Mouse (Mus musculus) stomach, postnatal 0 days (tissue): ENCODE measurements around the gene Hs6st2. TPM values are rescaled to one million over a fixed set of nuclear protein-coding genes. Genes with fewer than 3 reads are reported as not detected.

Experiments used
- ATAC-seq: fragments of 200-750 bp; cut with Nextera tagmentation; 2 replicates; pipeline ENCODE4 v1.8.0; 2017; ENCODE audit not compliant: low FRiP score, low TSS enrichment
- DNase-seq: peaks from one replicate; pipeline ENCODE4 v3.0.0-alpha.2; 2016; ENCODE audit warnings: low spot score
- H3K27ac ChIP-seq: fragments of 300-500 bp; sonication (generic); replicated peaks from 2 replicates; pipeline ENCODE4 v1.5.1; 2014; ENCODE audit warnings: mild to moderate bottlenecking, control low read depth
- H3K27me3 ChIP-seq: fragments of 300-500 bp; sonication (generic); 2 replicates; pipeline ENCODE4 v1.6.1; 2014; ENCODE audit warnings: low read length; ENCODE audit not compliant: control insufficient read depth, insufficient read depth
- H3K36me3 ChIP-seq: fragments of 300-500 bp; sonication (generic); 2 replicates; pipeline ENCODE4 v1.6.1; 2014; ENCODE audit warnings: low read length, mixed read lengths; ENCODE audit not compliant: control insufficient read depth, insufficient read depth
- H3K4me1 ChIP-seq: fragments of 300-500 bp; sonication (generic); replicated peaks from 2 replicates; pipeline ENCODE4 v1.6.1; 2014; ENCODE audit warnings: antibody characterized with exemption; ENCODE audit not compliant: control insufficient read depth, insufficient read depth
- H3K4me2 ChIP-seq: fragments of 300-500 bp; sonication (generic); replicated peaks from 2 replicates; pipeline ENCODE4 v1.6.1; 2014; ENCODE audit warnings: low read depth, mild to moderate bottlenecking, control low read depth, moderate library complexity
- H3K4me3 ChIP-seq: fragments of 300-500 bp; sonication (generic); 2 replicates; pipeline ENCODE4 v1.5.1; 2014; ENCODE audit warnings: low read depth, low read length, control low read depth
- H3K9ac ChIP-seq: fragments of 300-500 bp; sonication (generic); 2 replicates; pipeline ENCODE4 v1.6.1; 2014; ENCODE audit warnings: mild to moderate bottlenecking, low read length, control low read depth, mixed read lengths
- H3K9me3 ChIP-seq: fragments of 300-500 bp; sonication (generic); 2 replicates; pipeline ENCODE4 v1.6.1; 2016; ENCODE audit warnings: low read length; ENCODE audit not compliant: control insufficient read depth
- CTCF ChIP-seq: IDR thresholded peaks from 2 replicates; pipeline ENCODE4 v1.5.1; 2016; ENCODE audit warnings: antibody characterized with exemption, low read depth, mild to moderate bottlenecking, moderate library complexity
- EP300 ChIP-seq: optimal IDR thresholded peaks from 2 replicates; pipeline ENCODE3; 2016; ENCODE audit warnings: antibody characterized with exemption
- WGBS: fragments of 180-500 bp; shearing (Covaris S2); extraction: QIAGEN DNeasy Blood & Tissue Kit; methylation state at CpG from one replicate; pipeline ENCODE4 v1.1.7; 2014; 5-methylcytosine and 5-hydroxymethylcytosine counted together
- polyA plus RNA-seq: library from polyadenylated mRNA; unstranded; fragments of >200 nt; fragmentation: Nextera tagmentation; extraction: Ambion mirVana; gene quantifications from 2 replicates; pipeline ENCODE4 v1.2.1, GENCODE M21; 2015

The Hs6st2 gene
- polyA plus RNA-seq, 1 experiment from 2014 or later = 1.1 TPM

GRCm38 (mm10) chrX:51684336-51685056 lies 2.8 kb upstream of the Hs6st2 start:
- DNase-seq (no peak), ATAC-seq (no peak)
- WGBS = 65% methylated on average over 3 of the region's 3 CpGs
- Histone ChIP-seq H3K9me3 (no peaks in the 10 kb centered on the region), H3K4me1 (no peaks in the 10 kb centered on the region), H3K36me3 (no peaks in the 10 kb centered on the region), H3K9ac (no peak overlapping the region), H3K27me3 (no peaks in the 10 kb centered on the region), H3K4me3 (no peak overlapping the region), H3K4me2 (no peak overlapping the region), H3K27ac (no peak overlapping the region)
- TF ChIP-seq EP300 (no peak), CTCF (no peak)

- TF ChIP-seq CTCF (0 out of 2 replicates have a peak, but pooled peaks have one; percentile 10), EP300 (no peak)
- Histone ChIP-seq H3K4me3 (peak overlapping the region; percentile 45), H3K4me1 (no peaks in the 10 kb centered on the region), H3K27me3 (no peaks in the 10 kb centered on the region; the same call in 1 of the 2 replicates), H3K9me3 (no peaks in the 10 kb centered on the region), H3K4me2 (peak overlapping the region; percentile 65), H3K9ac (0 out of 2 replicates have a peak overlapping the region, but pooled peaks have one; percentile 8), H3K36me3 (no peaks in the 10 kb centered on the region), H3K27ac (no peak overlapping the region)
- DNase-seq (peak; percentile 20), ATAC-seq (peak; percentile 38)
- WGBS = 20% methylated on average over 33 of the region's 43 CpGs
Measured at GRCm38 (mm10) chrX:51681170-51681667, 437 bp downstream of the Hs6st2 start.

- Histone ChIP-seq H3K4me2 (peak overlapping the region; percentile 65), H3K9me3 (no peaks in the 10 kb centered on the region), H3K36me3 (no peaks in the 10 kb centered on the region), H3K27ac (no peak overlapping the region), H3K27me3 (no peaks in the 10 kb centered on the region; the same call in 1 of the 2 replicates), H3K4me3 (peak overlapping the region; percentile 45), H3K4me1 (no peaks in the 10 kb centered on the region), H3K9ac (0 out of 2 replicates have a peak overlapping the region, but pooled peaks have one; percentile 8)
- WGBS = 18% methylated on average over 57 of the region's 70 CpGs
- peak; percentile 14; the same call in 1 of the 2 replicates for TF ChIP-seq CTCF
- TF ChIP-seq EP300 = no peak
- ATAC-seq = peak; percentile 61; the same call in 1 of the 2 replicates
- peak; percentile 16 for DNase-seq
Measured at GRCm38 (mm10) chrX:51680428-51681169, 1.1 kb downstream of the Hs6st2 start.

- Histone ChIP-seq H3K9ac (no peak overlapping the region), H3K9me3 (no peaks in the 10 kb centered on the region), H3K27ac (no peak overlapping the region), H3K4me1 (no peaks in the 10 kb centered on the region), H3K4me2 (peak overlapping the region; percentile 65), H3K4me3 (peak overlapping the region; percentile 45), H3K36me3 (no peaks in the 10 kb centered on the region), H3K27me3 (no peaks in the 10 kb centered on the region; the same call in 1 of the 2 replicates)
- no peak for TF ChIP-seq EP300
- no peak for TF ChIP-seq CTCF
- no peak for ATAC-seq
- peak; percentile 14 for DNase-seq
- 39% methylated on average over 37 of the region's 46 CpGs for WGBS
Measured at GRCm38 (mm10) chrX:51679601-51680427, 1.8 kb downstream of the Hs6st2 start.

GRCm38 (mm10) chrX:51658236-51658635 lies 23.4 kb downstream of the Hs6st2 start:
- no peak overlapping the region for H3K27ac ChIP-seq
- DNase-seq (no peak), ATAC-seq (no peak)
- H3K9me3 ChIP-seq = no peaks in the 10 kb centered on the region
- no peaks in the 10 kb centered on the region for H3K36me3 ChIP-seq
- no peaks in the 10 kb centered on the region for H3K4me1 ChIP-seq
- H3K27me3 ChIP-seq = no peaks in the 10 kb centered on the region
- no peak overlapping the region for H3K9ac ChIP-seq
- TF ChIP-seq EP300 (no peak), CTCF (no peak)
- no peak overlapping the region for H3K4me3 ChIP-seq
- 63% methylated on average over 2 of the region's 2 CpGs for WGBS
- H3K4me2 ChIP-seq = no peak overlapping the region
